Mouse (Mus musculus): ENCODE data around the gene Wwc1. TPM values are rescaled to one million over a fixed set of nuclear protein-coding genes. Genes with fewer than 3 reads are reported as not detected.
"Not testable (repeated sequence)": the region's sequence is repeated elsewhere in the genome, so short reads cannot be mapped to it uniquely, and the experiment has no call there.

Gene Wwc1
- total RNA-seq, 2 experiments from 2014 or later = 138 TPM

DNA sequence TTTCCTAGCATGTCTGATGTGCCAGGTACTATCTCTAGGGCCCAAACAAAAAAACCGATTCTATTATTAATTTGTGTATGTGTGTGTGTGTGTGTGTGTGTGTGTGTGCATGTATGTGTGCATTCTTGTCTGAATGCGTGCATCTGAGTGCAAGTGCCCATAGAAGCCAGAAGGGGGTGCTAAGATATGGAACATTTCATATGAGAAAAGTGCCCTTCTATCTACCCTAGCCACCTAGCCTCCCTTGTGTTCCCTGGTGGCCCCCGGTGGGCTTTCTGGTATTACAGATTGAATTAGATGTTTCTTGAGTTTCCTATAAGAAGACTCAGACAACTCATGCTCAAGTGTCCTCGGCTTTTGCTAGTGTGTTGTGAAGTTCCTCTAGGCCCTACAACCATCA is 126.7 kb downstream of the Wwc1 start:
- intact Hi-C loops (cut with DNase I) = no loop called here
- no peak for DNase-seq (ENCODE audit: low spot score in 2 of 2)

DNA sequence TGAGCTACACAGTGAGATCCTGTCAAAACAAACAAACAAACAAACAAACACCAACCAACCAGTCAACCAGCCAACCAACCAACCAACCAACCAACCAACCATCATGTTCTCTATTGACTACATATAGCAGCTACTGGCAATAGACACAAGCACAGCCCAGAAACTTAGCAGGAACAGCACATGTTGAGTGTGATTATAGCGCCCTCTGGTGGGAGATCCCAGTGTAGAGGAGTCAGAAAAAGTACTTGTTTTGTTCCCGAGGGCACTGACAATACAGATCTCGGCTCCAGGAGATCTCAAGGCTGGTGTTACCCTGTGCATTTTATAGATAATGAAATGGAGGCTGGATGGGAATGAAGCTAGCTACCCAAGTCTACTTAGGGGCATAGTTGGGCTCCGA is 127.6 kb downstream of the Wwc1 start:
- intact Hi-C loops (cut with DNase I) = no loop called here
- DNase-seq (ENCODE audit: low spot score in 2 of 2) = no peak

DNA sequence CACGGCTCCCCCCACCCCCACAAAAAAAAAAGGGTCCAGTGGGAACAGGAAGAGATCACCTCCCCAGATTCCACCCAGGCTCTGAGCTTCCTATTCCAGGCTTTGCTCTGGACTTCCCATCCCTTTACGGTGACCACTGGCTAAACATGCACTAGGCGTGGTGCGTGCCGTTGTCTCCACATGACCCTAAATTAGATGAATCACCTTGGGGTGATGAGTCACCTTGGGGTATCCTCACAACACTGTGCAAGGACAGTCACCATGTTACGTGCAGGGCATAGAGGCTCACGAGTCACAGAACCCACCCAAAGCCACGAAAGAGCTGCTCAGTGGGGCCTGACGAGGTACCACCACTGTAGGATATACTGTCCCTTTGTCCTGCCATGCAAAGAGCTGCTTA is 136.0 kb downstream of the Wwc1 start:
- intact Hi-C loops (cut with DNase I) = no loop called here
- no peak for DNase-seq (ENCODE audit: low spot score in 2 of 2)

DNA sequence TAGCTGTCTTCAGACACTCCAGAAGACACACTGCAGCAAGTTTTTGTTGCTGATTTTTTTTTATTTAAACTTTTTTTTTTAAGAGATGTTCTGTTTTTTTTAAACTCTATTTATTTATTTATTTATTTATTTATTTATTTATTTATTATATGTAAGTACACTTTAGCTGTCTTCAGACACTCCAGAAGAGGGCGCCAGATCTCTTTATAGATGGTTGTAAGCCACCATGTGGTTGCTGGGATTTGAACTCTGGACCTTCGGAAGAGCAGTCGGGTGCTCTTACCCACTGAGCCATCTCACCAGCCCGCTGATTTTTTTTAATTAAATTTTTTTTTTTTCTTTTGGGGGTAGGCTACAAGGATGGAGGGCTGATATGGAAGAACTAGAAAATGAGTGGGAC is 137.8 kb downstream of the Wwc1 start:
- DNase-seq (ENCODE audit: low spot score in 2 of 2) = not testable (repeated sequence)
- intact Hi-C loops (cut with DNase I) = loop anchor here (2.0 kb wide), 1 partner anchor 60 kb away; no protein-coding TSS in a partner anchor

DNA sequence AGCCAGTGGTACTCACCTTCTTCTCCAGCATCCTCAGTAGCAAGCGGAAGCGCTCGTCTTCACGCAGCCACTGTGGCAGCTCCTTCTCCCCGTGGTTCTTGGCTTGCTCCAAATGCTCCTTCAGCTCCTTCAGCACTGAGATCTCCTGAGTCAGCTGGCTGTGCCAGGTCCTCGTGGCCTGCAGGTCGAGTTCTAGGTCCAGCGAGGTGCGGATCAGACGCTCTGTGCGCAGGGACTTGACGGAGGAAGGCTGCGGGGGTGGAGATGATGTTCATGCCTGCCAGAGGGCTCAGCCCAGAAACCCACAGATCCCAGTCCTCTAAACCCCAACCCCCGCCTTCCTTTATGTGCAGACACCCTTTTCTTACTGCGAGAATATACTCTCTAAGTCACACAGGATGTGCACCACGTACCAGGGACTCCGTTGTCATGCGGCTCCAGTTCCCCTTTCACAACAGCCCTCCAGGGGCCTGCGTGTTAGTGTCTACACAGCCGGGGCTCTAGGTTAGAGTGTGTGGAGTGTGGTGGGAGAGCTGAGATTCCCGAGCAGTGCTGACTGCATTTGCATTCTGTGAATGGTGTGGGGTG is 138.5 kb downstream of the Wwc1 start:
- no peak for DNase-seq (ENCODE audit: low spot score in 2 of 2)
- intact Hi-C loops (cut with DNase I) = loop anchor here (2.0 kb wide), 1 partner anchor 61 kb away; no protein-coding TSS in a partner anchor

DNA sequence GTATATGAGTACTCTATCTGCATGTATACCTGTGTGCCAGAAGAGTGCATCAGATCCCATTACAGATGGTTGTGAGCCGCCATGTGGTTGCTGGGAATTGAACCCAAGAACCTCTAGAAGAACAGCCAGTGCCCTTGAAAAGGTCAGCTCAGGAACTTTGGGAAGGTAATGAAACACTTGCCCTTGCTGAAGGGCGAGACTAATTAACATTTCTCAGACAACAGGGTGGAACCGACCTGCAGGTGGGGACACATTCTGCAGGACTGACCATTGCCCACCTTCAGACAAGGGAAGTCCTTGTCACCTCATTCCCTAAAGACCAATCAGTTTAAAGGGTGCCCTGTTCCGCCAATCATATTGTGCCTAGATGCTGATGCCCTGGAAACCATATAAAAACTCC is 139.5 kb downstream of the Wwc1 start:
- DNase-seq (ENCODE audit: low spot score in 2 of 2); intact Hi-C loops (cut with DNase I): not testable (repeated sequence)

DNA sequence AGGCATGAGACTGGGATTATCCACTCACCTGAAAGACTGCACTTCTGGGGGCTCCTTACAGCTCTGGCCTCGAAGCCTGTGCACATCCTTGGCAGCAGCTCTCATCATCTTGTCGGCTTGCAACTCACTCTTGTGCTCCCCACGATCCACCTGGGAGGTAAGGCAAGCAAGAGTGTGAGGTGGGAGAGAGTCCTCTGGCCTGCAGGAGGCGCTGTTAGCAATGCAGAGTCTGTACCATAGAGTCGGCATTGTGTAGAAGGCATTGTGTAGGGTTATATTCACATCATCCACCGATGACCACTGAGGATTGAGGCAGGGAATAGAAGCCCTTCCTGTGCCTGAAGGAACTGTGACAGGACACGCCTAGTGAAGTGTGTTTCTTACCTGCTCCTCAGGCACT is 140.0 kb downstream of the Wwc1 start:
- intact Hi-C loops (cut with DNase I) = no loop called here
- DNase-seq (ENCODE audit: low spot score in 2 of 2) = no peak

DNA sequence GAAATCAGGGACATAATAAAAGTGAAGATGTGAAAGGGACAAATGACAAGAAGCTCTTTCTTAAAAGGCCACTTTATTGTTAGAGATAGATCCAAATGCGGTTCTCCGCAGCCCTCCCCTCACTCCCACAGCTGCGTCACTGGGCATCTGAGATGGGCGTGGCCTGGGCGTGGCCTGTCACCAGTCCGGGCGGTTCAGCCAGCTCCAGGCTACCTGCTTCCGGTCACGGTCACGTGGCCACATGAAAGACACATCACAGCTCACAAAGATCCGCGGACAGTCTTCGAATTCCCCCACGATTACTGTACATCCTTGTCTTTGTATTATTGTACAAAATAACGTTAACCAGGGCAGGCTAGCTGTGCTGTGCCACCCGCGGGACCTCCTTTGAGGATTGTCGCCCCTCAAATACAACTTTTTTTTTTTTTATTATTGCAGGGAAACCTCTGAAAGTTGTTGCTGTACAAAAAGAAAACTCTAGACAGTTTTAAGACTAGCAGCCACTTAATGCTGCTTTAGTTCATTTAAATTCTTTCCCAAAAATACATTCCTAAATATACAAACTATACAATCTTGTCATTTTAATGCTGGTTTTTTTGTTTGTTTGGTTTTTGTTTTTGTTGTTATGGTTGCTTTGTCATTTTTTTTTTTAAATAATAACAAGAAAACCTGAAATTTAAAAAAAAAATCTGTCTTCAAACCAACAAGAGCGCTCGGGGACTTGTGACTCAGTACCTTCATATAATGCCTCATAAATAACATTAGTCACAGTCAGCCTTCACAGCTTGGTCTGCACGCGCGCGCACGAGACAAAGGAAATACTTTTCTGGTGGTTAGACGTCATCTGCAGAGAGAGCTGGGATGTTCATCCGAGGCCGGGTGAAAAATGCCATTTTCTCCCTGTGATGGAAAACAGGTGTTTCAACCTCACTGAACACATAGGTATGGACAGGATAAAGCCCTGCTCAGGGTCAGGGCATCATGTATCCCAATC is 141.7 kb downstream of the Wwc1 start:
- intact Hi-C loops (cut with DNase I) = no loop called here
- peak; percentile 72 to 74 for DNase-seq (ENCODE audit: low spot score in 2 of 2)

DNA sequence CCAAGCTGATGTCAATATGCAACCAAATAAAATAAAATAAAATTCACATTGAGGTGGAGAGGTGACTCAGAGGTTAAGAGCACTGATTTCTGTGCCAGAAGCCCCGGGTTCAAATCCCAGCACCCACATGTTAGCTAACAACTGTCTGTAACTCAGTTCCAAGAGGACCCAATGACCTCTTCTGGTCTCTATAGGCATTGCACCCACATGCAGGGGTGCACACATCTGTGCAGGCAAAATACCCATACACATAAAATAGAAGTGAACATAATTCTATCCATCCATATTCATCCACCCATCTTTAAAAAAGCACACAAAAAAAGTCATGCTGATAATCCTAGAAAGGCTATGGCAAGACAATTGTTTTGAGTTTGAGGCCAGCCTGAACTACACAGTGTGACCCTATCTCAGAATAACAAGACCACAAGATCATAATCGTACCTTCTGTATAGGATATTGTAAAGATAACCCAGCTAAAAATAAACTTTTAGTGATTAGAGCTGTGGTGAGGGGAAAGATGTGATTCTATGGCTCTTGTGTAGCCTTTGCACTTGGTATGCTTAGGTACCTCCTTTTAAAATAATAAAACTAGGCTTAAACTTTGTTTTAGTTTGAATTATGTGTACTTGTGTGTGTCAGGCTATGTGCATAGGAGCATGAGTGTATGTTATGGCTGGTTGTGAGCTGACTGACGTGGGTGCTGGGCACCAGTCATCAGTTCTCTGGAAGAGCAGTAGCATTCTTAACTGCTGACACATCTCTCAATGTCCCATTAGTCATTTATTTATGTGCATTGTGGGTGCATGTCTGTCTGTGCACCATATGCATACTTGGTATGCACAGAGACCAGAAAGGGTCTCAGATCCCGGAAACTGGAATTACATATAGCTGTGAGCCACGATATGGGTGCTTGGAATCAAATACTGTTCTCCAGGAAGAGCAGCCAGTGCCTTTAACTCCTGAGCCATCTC is 142.9 kb downstream of the Wwc1 start:
- intact Hi-C loops (cut with DNase I) = no loop called here

DNA sequence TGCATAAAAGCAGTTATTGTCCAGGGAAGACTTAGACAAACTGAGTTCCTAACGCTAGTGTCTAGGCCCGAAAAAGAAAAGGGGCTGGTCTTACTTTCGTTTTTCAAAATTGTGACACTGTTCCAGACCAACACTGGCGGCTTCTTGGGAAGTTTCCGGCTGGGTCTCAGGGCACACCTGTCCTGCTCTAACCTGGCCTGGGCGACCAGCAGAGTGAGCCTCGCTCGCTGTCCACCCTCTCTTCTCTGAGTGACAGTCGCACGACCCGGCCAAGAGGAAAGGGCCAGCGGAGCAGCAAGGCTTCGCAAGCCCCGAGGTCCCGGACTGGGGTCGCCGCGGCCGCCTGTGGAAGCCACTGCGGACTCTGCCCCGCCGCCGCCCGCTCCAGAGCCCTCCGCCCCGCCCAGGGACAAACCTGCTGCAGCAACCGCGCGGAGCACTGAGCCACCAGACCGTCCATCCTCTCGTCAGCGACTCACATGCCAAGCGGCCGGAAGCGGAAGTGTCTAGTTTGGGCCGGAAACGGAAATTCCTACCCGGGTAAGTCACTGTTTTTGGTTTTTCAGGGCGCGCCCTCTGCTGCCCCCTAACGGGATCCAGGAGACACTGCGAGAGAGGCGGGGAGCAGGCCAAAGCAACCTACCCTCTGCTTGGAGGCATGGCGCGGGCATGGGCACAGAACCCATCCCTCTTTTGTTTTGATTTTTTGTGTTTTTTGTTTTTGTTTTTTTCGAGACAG is 146.1 kb downstream of the Wwc1 start, which contains the start of gene Rars:
Rars (minus strand) TSS at position 485 of the 739 bp plus-strand sequence.
- intact Hi-C loops (cut with DNase I) = loop anchor here (5.0 kb wide), 1 partner anchor 62 kb away; no protein-coding TSS in a partner anchor
- peak; percentile 92 to 97 for DNase-seq (ENCODE audit: low spot score in 2 of 2)

More for the DNA sequence above, 142.9 kb downstream of the Wwc1 start:
- no peak for DNase-seq (ENCODE audit: low spot score in 2 of 2)

DNA sequence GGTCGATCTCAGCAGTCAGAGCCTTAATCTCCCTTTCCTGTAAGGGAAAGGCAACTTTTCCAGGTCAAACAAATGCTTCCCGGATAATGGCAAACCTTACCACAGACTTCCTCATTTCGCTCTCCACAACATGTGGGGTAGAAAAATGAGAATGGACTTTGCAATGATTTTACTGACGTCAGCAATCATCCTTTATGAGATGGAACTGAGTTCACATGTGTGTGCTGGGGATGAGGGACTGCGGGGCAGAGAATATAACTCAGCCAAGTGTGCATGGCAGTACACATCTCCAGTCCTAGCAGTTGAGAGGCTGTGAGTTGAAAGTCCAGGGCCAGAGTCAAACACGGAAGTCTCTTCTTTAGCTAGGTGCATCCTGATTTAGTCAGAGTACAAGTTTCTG is 147.1 kb downstream of the Wwc1 start:
- DNase-seq (ENCODE audit: low spot score in 2 of 2) = no peak
- intact Hi-C loops (cut with DNase I) = loop anchor here (5.0 kb wide), 1 partner anchor 61 kb away; no protein-coding TSS in a partner anchor

DNA sequence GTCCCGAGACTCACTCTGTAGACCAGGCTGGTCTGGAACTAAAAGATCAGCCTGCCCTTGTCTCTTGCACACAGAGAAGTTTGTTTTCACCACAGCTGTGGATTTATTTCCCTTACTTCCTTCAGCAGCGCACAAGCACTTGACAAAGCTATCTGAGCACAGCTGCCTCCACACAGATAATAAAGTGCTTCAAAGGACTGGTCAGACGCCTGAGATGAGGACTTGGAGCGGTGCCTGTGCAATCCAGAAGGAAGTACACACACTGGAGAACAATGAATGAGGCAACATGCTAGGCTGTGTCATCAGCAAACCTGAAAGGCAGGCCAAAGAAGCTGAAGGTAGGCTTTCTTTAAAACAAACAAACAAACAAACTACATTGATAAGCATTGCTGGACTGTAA is 148.2 kb downstream of the Wwc1 start:
- no peak for DNase-seq (ENCODE audit: low spot score in 2 of 2)
- intact Hi-C loops (cut with DNase I) = loop anchor here (5.0 kb wide), 1 partner anchor 60 kb away; no protein-coding TSS in a partner anchor

DNA sequence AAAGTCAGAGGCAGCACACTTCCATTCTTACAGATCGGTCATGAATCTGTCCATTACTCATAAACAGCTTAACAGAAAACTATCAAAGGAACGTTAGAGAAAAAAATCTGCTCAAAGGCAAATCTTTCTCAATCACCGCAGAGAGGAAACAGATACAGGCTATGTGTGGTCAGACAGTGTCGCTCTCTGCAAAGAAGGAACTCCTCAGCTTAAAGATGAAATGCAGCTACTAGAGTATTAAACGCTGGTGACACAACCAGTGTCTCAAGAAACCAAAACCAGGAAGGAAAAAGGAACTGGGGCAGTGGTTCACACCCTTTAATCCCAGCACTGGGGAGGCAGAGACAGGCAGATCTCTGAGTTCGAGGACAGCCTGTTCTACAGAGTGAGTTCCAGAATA is 152.6 kb downstream of the Wwc1 start:
- intact Hi-C loops (cut with DNase I) = no loop called here
- DNase-seq (ENCODE audit: low spot score in 2 of 2) = no peak

DNA sequence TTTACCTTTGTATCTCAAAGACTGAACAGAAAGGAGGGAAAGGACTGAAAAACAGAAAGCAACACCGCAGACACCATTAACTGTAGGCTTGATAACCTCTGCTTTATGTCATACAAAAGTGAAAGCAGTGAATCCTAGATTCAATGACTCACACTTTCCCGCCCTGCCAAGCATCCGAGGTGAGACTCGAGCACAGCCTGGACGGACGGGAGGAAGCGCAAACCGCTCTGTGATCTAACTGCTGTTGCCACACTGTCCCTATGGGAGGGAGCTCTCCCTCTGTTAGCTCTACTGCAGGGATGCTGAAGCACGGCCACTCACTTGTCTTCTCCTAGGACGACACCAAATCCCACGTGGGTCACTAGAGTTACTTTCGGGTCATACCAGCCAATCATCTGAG is 164.0 kb downstream of the Wwc1 start:
- DNase-seq (ENCODE audit: low spot score in 2 of 2) = no peak
- intact Hi-C loops (cut with DNase I) = no loop called here

DNA sequence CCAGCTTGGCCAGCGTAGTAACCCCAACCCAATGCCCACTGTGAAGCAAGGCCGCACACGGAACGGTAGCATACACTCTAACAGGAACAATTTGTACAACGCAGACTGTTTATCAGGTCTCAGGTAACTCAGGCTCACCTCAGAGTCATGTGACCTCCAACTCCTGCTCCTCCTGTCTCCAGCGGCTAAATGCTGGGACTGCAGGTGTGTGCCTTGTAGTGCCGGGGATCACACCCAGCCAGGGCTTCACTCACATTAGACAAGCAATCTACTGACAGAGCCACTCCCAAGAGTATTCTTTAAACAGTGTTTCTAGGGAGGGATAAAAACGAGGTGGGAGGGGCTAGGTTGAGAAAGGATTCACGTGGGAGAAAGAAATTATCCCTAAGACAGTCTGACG is 168.9 kb downstream of the Wwc1 start:
- intact Hi-C loops (cut with DNase I) = no loop called here
- DNase-seq (ENCODE audit: low spot score in 2 of 2) = no peak

DNA sequence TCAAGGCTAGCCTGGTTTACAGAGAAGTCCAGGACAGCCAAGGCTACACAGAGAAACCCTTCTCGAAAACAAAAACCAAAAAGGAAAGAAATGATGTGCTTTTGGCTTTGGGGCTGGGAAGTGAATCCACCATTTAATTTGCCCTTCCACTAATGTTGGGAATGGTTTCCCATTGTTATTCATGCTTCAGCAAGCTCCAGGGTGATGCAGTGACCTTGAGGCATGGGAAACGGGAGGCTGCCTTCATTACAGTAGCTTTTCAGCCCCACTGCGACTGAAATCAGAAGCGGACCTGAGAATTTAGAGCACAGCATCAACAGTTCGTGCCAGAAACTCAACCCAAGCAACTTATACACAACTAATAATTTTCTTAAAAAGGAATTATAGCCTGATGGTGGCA is 179.0 kb downstream of the Wwc1 start:
- intact Hi-C loops (cut with DNase I) = no loop called here
- no peak for DNase-seq (ENCODE audit: low spot score in 2 of 2)

DNA sequence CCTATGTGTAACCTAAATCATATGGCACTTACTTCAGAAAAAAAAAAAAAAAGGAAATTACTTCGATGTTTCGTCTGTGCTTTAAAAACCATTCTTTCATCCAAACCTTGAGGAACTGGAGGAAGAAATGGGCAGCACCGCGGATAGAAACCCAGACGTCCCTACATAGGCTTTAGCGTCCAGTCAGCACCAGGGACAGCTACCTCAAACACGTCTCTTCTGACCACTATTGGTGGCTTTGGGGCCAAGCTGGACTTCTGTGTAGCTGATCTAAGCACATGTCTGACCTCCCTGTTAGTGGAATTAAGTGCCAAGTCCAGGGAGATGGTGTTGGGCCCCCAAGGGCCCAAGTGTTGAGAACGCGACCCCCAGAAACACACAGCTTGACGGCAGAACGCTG is 181.5 kb downstream of the Wwc1 start, which contains the start of gene Fbll1:
Fbll1 (minus strand) TSS at position 11 of the 400 bp plus-strand sequence.
- peak; percentile 31 to 33 for DNase-seq (ENCODE audit: low spot score in 2 of 2)
- intact Hi-C loops (cut with DNase I) = no loop called here

DNA sequence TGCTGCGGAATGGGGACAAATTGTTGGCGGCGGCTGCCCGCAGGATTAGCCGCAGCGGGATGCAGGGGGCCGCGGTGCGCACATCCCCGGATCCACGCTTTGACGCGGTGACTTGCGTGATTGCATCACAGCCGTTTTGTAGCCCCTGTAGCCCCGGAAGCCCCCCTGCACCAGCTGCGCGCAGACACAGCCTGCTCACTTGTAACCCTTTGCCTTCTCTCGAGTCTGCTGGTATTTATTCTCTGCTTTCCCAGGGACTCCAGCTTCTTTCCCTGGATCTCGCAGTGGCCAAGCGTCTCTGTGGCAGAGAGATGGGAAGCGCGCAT is 181.9 kb downstream of the Wwc1 start:
- DNase-seq (ENCODE audit: low spot score in 2 of 2) = peak; percentile 79 to 91
- intact Hi-C loops (cut with DNase I) = no loop called here
